Mouse (Mus musculus) kidney, postnatal 0 days (tissue): ENCODE measurements around the gene Gstm5. TPM values are rescaled to one million over a fixed set of nuclear protein-coding genes. Genes with fewer than 3 reads are reported as not detected.
"Not testable (repeated sequence)": the region's sequence is repeated elsewhere in the genome, so short reads cannot be mapped to it uniquely, and the experiment has no call there.

Experiments used
- ATAC-seq: fragments of 200-750 bp; cut with Nextera tagmentation; replicated peaks from 2 replicates; pipeline ENCODE4 v1.8.0; 2017; ENCODE audit warnings: low read depth, moderate number of reproducible peaks, moderate TSS enrichment, moderate library complexity; ENCODE audit not compliant: low FRiP score
- DNase-seq: peaks from one replicate; pipeline ENCODE4 v3.0.0-alpha.2; 2016; ENCODE audit warnings: low spot score
- H3K27ac ChIP-seq: fragments of 300-500 bp; sonication (generic); 2 replicates; pipeline ENCODE4 v1.5.1; 2014; ENCODE audit warnings: mild to moderate bottlenecking
- H3K27me3 ChIP-seq: fragments of 300-500 bp; sonication (generic); 2 replicates; pipeline ENCODE4 v1.6.1; 2014; ENCODE audit warnings: low read length, mixed read lengths; ENCODE audit not compliant: insufficient read depth
- H3K36me3 ChIP-seq: fragments of 300-500 bp; sonication (generic); 2 replicates; pipeline ENCODE4 v1.6.1; 2014; ENCODE audit warnings: low read length, mixed read lengths; ENCODE audit not compliant: insufficient read depth
- H3K4me1 ChIP-seq: fragments of 300-500 bp; sonication (generic); replicated peaks from 2 replicates; pipeline ENCODE4 v1.6.1; 2014; ENCODE audit warnings: antibody characterized with exemption, low read length, mixed read lengths; ENCODE audit not compliant: insufficient read depth
- H3K4me2 ChIP-seq: fragments of 300-500 bp; sonication (generic); 2 replicates; pipeline ENCODE4 v1.6.1; 2014; ENCODE audit warnings: mild to moderate bottlenecking, low read length, moderate library complexity, mixed read lengths
- H3K4me3 ChIP-seq: fragments of 300-500 bp; sonication (generic); replicated peaks from 2 replicates; pipeline ENCODE4 v1.5.1; 2014; ENCODE audit warnings: low read depth, low read length
- H3K9ac ChIP-seq: fragments of 300-500 bp; sonication (generic); 2 replicates; pipeline ENCODE4 v1.6.1; 2014; ENCODE audit warnings: low read depth, low read length
- H3K9me3 ChIP-seq: fragments of 300-500 bp; sonication (generic); replicated peaks from 2 replicates; pipeline ENCODE4 v1.6.1; 2016; ENCODE audit warnings: low read length, inconsistent platforms, mixed read lengths
- CTCF ChIP-seq: IDR thresholded peaks from 2 replicates; pipeline ENCODE4 v1.5.1; 2016; ENCODE audit warnings: antibody characterized with exemption, low read depth, mild to moderate bottlenecking, moderate library complexity
- WGBS: fragments of 180-500 bp; shearing (Covaris S2); extraction: QIAGEN DNeasy Blood & Tissue Kit; methylation state at CpG from one replicate; pipeline ENCODE4 v1.1.7; 2014; 5-methylcytosine and 5-hydroxymethylcytosine counted together
- polyA plus RNA-seq: library from polyadenylated mRNA; unstranded; fragments of >200 nt; fragmentation: Nextera tagmentation; extraction: Ambion mirVana; gene quantifications from 2 replicates; pipeline ENCODE4 v1.2.1, GENCODE M21; 2015

The Gstm5 gene
- polyA plus RNA-seq, 1 experiment from 2014 or later = 258 TPM

DNA sequence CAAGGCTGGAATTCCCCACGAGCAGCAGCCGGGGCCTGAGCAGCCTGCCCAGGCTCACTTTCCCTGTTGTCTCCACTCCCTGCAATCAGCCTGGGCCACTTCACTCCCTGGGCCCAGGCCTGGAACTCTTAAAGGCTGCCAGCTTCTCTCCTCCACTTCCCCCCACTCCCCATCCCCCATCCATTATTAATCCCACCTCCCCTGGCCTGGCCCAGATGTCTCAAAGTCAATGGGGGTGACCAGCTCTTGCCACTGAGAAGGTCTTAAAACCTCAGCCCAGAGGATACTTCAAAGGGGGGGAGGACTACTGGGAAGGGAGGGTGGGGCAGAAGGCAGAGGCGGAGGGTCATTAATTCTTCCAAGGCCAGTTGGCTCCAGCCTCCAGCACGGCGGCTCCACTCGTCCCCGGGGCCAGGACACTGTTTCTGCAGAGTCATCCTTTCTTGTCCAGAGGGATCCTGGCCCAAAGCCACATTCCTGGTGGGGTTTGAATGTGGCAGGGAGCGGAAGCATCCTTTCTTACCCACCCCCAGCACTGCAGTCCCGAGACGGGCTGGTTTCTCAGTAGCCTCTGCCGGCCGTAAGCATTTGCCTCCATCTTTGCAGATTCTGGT lies 45.1 kb upstream of the Gstm5 start:
- no peak overlapping the region for H3K4me3 ChIP-seq
- H3K4me2 ChIP-seq = peak overlapping the region; percentile 48
- peak overlapping the region; percentile 47; the same call in 1 of the 2 replicates for H3K27ac ChIP-seq
- peak overlapping the region; percentile 18; the same call in 1 of the 2 replicates for H3K9ac ChIP-seq
- no peaks in the 10 kb centered on the region for H3K9me3 ChIP-seq
- H3K27me3 ChIP-seq = no peaks in the 10 kb centered on the region
- 5% methylated on average over 12 of the region's 12 CpGs for WGBS
- peaks cover 10% of the 10 kb centered on the region; the same call in 1 of the 2 replicates for H3K4me1 ChIP-seq
- H3K36me3 ChIP-seq = no peaks in the 10 kb centered on the region
- peak; percentile 82 for DNase-seq
- peak; percentile 81 for ATAC-seq
- no peak for TF ChIP-seq CTCF

DNA sequence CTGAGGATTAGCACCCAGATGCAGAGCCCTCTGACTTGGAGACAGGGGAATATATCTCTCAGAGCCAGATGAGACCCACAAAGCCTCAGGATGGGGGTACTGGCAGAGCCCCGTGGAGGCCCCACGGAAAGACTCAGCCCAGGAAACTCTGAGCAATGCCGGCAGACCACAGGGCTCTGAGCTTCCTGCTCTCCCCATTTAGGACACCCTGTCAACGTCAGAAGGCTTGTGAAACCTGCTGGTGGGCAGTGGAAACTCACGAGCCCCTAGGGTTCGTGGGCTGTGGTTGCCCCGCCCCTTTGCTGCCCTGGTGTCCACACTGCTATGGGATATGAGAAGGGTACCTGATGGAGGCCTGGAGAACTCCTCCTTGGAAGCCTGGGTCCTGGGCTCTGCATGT lies 42.8 kb upstream of the Gstm5 start:
- 47% methylated on average over 7 of the region's 7 CpGs for WGBS
- H3K4me2 ChIP-seq = no peak overlapping the region
- DNase-seq = no peak
- H3K27me3 ChIP-seq = no peaks in the 10 kb centered on the region
- H3K9me3 ChIP-seq = no peaks in the 10 kb centered on the region
- H3K36me3 ChIP-seq = no peaks in the 10 kb centered on the region
- no peak overlapping the region for H3K27ac ChIP-seq
- no peak for TF ChIP-seq CTCF
- H3K4me1 ChIP-seq = peaks cover 10% of the 10 kb centered on the region; the same call in 1 of the 2 replicates
- ATAC-seq = no peak
- no peak overlapping the region for H3K9ac ChIP-seq
- no peak overlapping the region for H3K4me3 ChIP-seq

DNA sequence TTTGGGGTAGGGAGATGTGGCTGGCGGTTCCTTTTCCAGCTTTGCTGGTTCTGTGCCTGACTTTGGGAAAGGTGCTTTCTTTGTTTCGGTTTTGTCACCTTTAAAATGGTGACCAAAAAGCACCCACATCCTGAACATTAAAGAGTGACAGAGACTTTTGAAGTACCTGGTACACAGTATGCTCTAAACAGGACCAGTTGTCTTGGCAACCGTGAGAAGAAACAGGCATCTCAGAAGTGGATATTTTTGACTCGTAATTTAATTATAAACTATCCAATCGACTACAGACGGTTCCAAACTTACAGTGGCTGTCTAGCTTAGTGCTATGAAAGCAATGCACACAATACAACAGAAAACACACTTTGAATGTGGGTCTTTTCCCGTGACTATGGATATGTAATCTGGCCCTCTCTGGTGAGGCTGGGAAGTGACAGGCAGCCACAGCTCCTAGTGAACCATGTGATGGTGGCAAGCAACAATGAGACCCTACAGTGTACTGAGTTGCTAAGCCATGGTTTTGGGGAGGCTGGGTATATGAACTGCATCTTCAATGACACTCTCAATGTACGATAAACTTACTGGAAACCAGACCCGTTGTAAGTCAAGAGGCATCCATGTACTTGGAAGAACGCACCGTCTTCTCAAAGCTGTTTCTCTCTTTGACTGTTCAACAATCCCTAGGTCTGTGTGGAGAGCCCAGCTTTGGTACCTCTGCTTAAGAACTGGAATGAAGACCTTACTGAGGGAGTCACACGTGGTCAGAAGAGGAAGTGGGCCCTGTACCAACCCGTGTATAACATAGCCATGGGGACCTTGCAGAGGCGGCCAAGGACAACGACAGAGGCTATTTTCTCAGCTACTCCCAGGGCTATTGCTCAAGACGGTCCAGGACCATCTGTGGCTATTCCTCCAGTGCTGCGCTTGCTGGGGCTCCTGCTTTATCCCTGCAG lies 42.1 kb upstream of the Gstm5 start:
- no peak for DNase-seq
- no peak overlapping the region for H3K27ac ChIP-seq
- no peaks in the 10 kb centered on the region for H3K36me3 ChIP-seq
- peaks cover 10% of the 10 kb centered on the region; the same call in 1 of the 2 replicates for H3K4me1 ChIP-seq
- TF ChIP-seq CTCF = no peak
- H3K4me2 ChIP-seq = no peak overlapping the region
- H3K9ac ChIP-seq = no peak overlapping the region
- no peak for ATAC-seq
- H3K9me3 ChIP-seq = no peaks in the 10 kb centered on the region
- WGBS = 86% methylated on average over 17 of the region's 17 CpGs
- no peaks in the 10 kb centered on the region for H3K27me3 ChIP-seq
- H3K4me3 ChIP-seq = no peak overlapping the region

DNA sequence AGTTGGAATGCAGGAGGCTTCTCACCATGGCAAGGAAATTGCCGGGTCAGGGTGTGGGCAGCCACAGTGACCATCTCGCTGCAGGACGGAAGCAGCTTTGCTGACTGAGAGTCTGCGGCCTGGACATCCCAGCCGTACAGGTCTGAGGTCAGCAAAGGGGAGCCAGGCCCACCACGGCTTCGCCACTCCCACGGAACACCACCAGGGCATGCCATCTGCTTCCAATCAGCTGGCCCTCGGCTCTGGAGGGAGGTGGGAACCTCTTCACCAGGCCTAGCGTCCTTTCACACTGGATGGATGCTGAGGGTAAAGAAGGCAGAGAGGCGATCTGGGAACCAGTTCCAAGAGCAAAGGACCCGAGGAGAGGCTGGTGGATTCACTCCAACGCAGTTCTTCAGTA lies 40.3 kb upstream of the Gstm5 start:
- DNase-seq (no peak), ATAC-seq (no peak)
- 49% methylated on average over 13 of the region's 13 CpGs for whole genome bisulfite sequencing

DNA sequence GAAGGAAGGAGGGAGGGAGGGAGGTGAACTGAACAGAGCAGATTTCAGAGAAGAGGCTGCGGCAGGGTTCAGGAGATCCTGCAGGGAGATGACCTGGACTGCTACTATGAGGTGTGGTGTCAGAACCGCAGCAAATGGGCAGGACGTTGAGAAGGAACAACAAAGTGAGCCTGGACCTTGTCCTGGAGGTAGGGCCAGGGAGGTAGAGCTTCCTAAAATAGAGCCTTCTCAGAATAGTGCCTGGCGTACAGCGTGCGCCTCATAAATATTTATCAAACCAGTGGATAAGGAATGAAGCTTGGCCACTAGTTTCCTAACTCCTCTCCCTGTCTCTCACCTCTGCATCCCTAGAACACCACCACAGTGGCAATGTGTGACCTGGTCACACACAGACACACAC lies 38.0 kb upstream of the Gstm5 start:
- H3K27me3 ChIP-seq = no peaks in the 10 kb centered on the region
- no peaks in the 10 kb centered on the region for H3K4me1 ChIP-seq
- no peak overlapping the region for H3K4me2 ChIP-seq
- no peak overlapping the region for H3K4me3 ChIP-seq
- no peaks in the 10 kb centered on the region for H3K36me3 ChIP-seq
- TF ChIP-seq CTCF = no peak
- no peak overlapping the region for H3K27ac ChIP-seq
- ATAC-seq (no peak), DNase-seq (no peak)
- WGBS = 52% methylated on average over 6 of the region's 6 CpGs
- H3K9ac ChIP-seq = no peak overlapping the region
- H3K9me3 ChIP-seq = no peaks in the 10 kb centered on the region

More for the DNA sequence above, 40.3 kb upstream of the Gstm5 start:
- H3K27ac ChIP-seq = no peak overlapping the region
- peaks cover 6% of the 10 kb centered on the region; the same call in 1 of the 2 replicates for H3K4me1 ChIP-seq
- H3K9me3 ChIP-seq = no peaks in the 10 kb centered on the region
- no peak overlapping the region for H3K4me3 ChIP-seq
- no peak overlapping the region for H3K4me2 ChIP-seq
- no peaks in the 10 kb centered on the region for H3K27me3 ChIP-seq
- H3K9ac ChIP-seq = no peak overlapping the region
- no peaks in the 10 kb centered on the region for H3K36me3 ChIP-seq
- TF ChIP-seq CTCF = no peak

DNA sequence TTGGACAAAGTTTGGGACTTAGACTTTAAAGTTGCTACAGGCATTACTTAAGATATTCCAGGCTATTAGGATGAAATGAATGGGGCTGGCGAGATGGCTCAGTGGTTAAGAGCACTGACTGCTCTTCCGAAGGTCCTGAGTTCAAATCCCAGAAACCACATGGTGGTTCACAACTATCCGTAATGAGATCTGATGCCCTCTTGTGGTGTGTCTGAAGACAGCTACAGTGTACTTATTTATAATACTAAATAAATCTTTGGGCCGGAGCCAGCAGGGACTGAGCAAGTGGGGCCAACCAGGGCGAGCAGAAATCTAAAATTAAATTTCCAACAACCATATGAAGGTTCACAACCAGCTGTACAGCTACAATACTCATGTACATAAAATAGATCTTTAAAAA lies 34.1 kb upstream of the Gstm5 start:
- H3K4me3 ChIP-seq, DNase-seq, H3K9ac ChIP-seq, H3K4me1 ChIP-seq, H3K27me3 ChIP-seq, H3K4me2 ChIP-seq, H3K36me3 ChIP-seq, ATAC-seq, H3K9me3 ChIP-seq, H3K27ac ChIP-seq: not testable (repeated sequence)
- WGBS = 87% methylated on average over 5 of the region's 5 CpGs
- TF ChIP-seq CTCF = peak; percentile 35; the same call in 1 of the 2 replicates
